Comparison of ENCODE assay signal across 23 mouse cellular contexts in genomic region chr15:30235210-30236034, GRCm38 (mm10).
"Had no signal": no experiment of that assay in that cellular context is flagged by ENCODE, and none has a peak within 500 bp of the region (broad histone marks: within the 10 kb centered on the region; RNA-seq: fewer than 3 reads in every experiment).

No protein-coding gene starts in this region.

- H3K9me3 ChIP-seq: kidney, embryonic 15.5 days; limb, embryonic 12.5 days; limb, embryonic 15.5 days; lung, embryonic 15.5 days; midbrain, embryonic 13.5 days; neural tube, embryonic 12.5 days had no signal

- ATAC-seq: liver, postnatal 0 days; midbrain, embryonic 13.5 days had no signal

- H3K4me2 ChIP-seq: kidney, embryonic 15.5 days; limb, embryonic 12.5 days; limb, embryonic 15.5 days; liver, embryonic 11.5 days; lung, embryonic 15.5 days; midbrain, embryonic 13.5 days; neural tube, embryonic 12.5 days had no signal

- H3K36me3 ChIP-seq: kidney, embryonic 15.5 days; limb, embryonic 12.5 days; limb, embryonic 15.5 days; lung, embryonic 15.5 days; midbrain, embryonic 13.5 days; neural tube, embryonic 12.5 days had no signal

- H3K9ac ChIP-seq: kidney, embryonic 15.5 days; limb, embryonic 12.5 days; limb, embryonic 15.5 days; liver, embryonic 14.5 days; liver, postnatal 0 days; lung, embryonic 15.5 days; midbrain, embryonic 13.5 days; neural tube, embryonic 12.5 days had no signal

- DNase-seq: kidney, adult 11 months; kidney, adult 8-10 months; kidney, postnatal 14 days; kidney, postnatal 4 days; left cerebral cortex, postnatal 4 days; liver, postnatal 0 days; lung, postnatal 10 days; lung, postnatal 36 days; right cerebral cortex, adult 18-20 months; right cerebral cortex, postnatal 14 days; right cerebral cortex, postnatal 4 days; thymus, adult 2 months; thymus, postnatal 14 days; thymus, postnatal 4 days had no signal

- H3K27me3 ChIP-seq: kidney, embryonic 15.5 days; limb, embryonic 12.5 days; limb, embryonic 15.5 days; lung, embryonic 15.5 days; midbrain, embryonic 13.5 days; neural tube, embryonic 12.5 days had no signal

- H3K4me3 ChIP-seq: kidney, embryonic 15.5 days; limb, embryonic 12.5 days; limb, embryonic 15.5 days; lung, embryonic 15.5 days; midbrain, embryonic 13.5 days; neural tube, embryonic 12.5 days had no signal

- H3K27ac ChIP-seq: kidney, embryonic 15.5 days; limb, embryonic 12.5 days; limb, embryonic 15.5 days; liver, embryonic 14.5 days; lung, embryonic 15.5 days; midbrain, embryonic 13.5 days; neural tube, embryonic 12.5 days; stomach, postnatal 0 days had no signal

- H3K4me1 ChIP-seq: kidney, embryonic 15.5 days; limb, embryonic 12.5 days; limb, embryonic 15.5 days; lung, embryonic 15.5 days; neural tube, embryonic 12.5 days had no signal
